Mouse (Mus musculus): ENCODE data around the gene Adamtsl3.
A peak's percentile ranks its signal among the peaks of the same experiment; 100 is the strongest.

DNA sequence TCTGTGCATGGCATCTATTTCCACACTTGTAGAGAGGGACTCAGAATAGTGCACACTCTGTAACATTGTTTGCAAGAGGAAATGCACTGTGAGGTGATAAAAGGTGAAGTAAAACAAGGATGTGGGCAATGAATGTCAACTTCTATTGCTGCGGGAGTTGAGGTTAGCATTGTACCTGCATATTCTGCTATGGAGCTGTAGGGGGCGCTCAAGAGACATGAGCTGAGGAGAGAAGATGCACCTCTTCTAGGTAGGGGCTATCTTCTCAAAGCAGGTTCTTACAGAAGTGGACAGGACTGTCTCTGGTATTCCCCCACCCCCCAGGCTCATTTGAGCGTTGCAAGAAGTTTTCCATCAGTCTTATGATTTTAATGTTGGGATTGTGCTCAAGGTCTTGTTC is 3.7 kb downstream of the Adamtsl3 start:
- TF ChIP-seq MAX (IDR thresholded peaks at IDR 0.05) (no peak), CTCF (IDR thresholded peaks at IDR 0.05; ENCODE audit: control insufficient read depth, insufficient read depth, insufficient read length) (peak; percentile 4)

Measured in C2C12 (cell line).